Mouse (Mus musculus): ENCODE results near the gene Pcgf5.

Pcgf5 gene

GRCm38 (mm10) chr19:36477684-36478083 is 129.6 kb downstream of the Pcgf5 start:
- no peak for DNase-seq (ENCODE audit: low read depth in 1 of 2, low spot score in 2 of 2)

GRCm38 (mm10) chr19:36490911-36491310 is 142.8 kb downstream of the Pcgf5 start:
- DNase-seq (ENCODE audit: low read depth in 1 of 2, low spot score in 2 of 2) = no peak

GRCm38 (mm10) chr19:36495555-36495954 is 147.4 kb downstream of the Pcgf5 start:
- DNase-seq (ENCODE audit: low read depth in 1 of 2, low spot score in 2 of 2) = no peak

- DNase-seq (ENCODE audit: low read depth in 1 of 2, low spot score in 2 of 2) = no peak
Measured at GRCm38 (mm10) chr19:36496532-36496931, 148.4 kb downstream of the Pcgf5 start.

GRCm38 (mm10) chr19:36497067-36497466 is 149.0 kb downstream of the Pcgf5 start:
- DNase-seq (ENCODE audit: low read depth in 1 of 2, low spot score in 2 of 2) = no peak

GRCm38 (mm10) chr19:36497744-36498143 is 149.6 kb downstream of the Pcgf5 start:
- no peak for DNase-seq (ENCODE audit: low read depth in 1 of 2, low spot score in 2 of 2)

GRCm38 (mm10) chr19:36504716-36505115 is 156.6 kb downstream of the Pcgf5 start:
- DNase-seq (ENCODE audit: low read depth in 1 of 2, low spot score in 2 of 2) = no peak

All from monocyte, adult 2 months (primary cell).